Mouse (Mus musculus): ENCODE data around the gene Vwa7.
A peak's percentile ranks its signal among the peaks of the same experiment; 100 is the strongest.

Gene Vwa7

GRCm38 (mm10) chr17:35045807-35046680 is 29.7 kb downstream of the Vwa7 start:
- no peak for DNase-seq (ENCODE audit: low spot score)

- DNase-seq (ENCODE audit: low spot score), result peak; percentile 94
These were observed 30.5 kb downstream of the Vwa7 start, which contains the start of gene Msh5 for GRCm38 (mm10) chr17:35046681-35047455. Gene Msh5, minus strand, starts transcription at chr17:35046745.

GRCm38 (mm10) chr17:35047688-35048087 is 31.3 kb downstream of the Vwa7 start:
- DNase-seq (ENCODE audit: low spot score), result no peak

- DNase-seq (ENCODE audit: low spot score), result no peak
These were observed 32.0 kb downstream of the Vwa7 start for GRCm38 (mm10) chr17:35048149-35048931.

GRCm38 (mm10) chr17:35048932-35049440 is 32.6 kb downstream of the Vwa7 start:
- DNase-seq (ENCODE audit: low spot score), result no peak

- DNase-seq (ENCODE audit: low spot score), result no peak
These were observed 33.2 kb downstream of the Vwa7 start, which contains the start of gene Clic1 for GRCm38 (mm10) chr17:35049561-35050016. Gene Clic1, plus strand, starts transcription at chr17:35049966.

GRCm38 (mm10) chr17:35050126-35050750 is 33.9 kb downstream of the Vwa7 start:
- peak; percentile 67 for DNase-seq (ENCODE audit: low spot score)

- DNase-seq (ENCODE audit: low spot score), result peak; percentile 53
These were observed 35.0 kb downstream of the Vwa7 start for GRCm38 (mm10) chr17:35051156-35052086.

- no peak for DNase-seq (ENCODE audit: low spot score)
These were observed 36.0 kb downstream of the Vwa7 start for GRCm38 (mm10) chr17:35052271-35052798.

GRCm38 (mm10) chr17:35055691-35056495 is 39.5 kb downstream of the Vwa7 start:
- no peak for DNase-seq (ENCODE audit: low spot score)

- DNase-seq (ENCODE audit: low spot score), result no peak
These were observed 40.7 kb downstream of the Vwa7 start for GRCm38 (mm10) chr17:35057090-35057489.

GRCm38 (mm10) chr17:35058316-35058715 is 41.9 kb downstream of the Vwa7 start:
- DNase-seq (ENCODE audit: low spot score), result no peak

- DNase-seq (ENCODE audit: low spot score), result peak; percentile 83
These were observed 42.8 kb downstream of the Vwa7 start, which contains the start of gene Ddah2 for GRCm38 (mm10) chr17:35058911-35059892. Gene Ddah2, plus strand, starts transcription at chr17:35059035.

GRCm38 (mm10) chr17:35060071-35060470 is 43.7 kb downstream of the Vwa7 start:
- no peak for DNase-seq (ENCODE audit: low spot score)

- no peak for DNase-seq (ENCODE audit: low spot score)
These were observed 44.4 kb downstream of the Vwa7 start for GRCm38 (mm10) chr17:35060737-35061297.

- no peak for DNase-seq (ENCODE audit: low spot score)
These were observed 44.9 kb downstream of the Vwa7 start for GRCm38 (mm10) chr17:35061299-35061698.

- DNase-seq (ENCODE audit: low spot score), result no peak
These were observed 47.1 kb downstream of the Vwa7 start for GRCm38 (mm10) chr17:35063466-35063865.
